Mouse (Mus musculus): ENCODE measurements around the gene Gm49340.
"Not testable (repeated sequence)": the region's sequence is repeated elsewhere in the genome, so short reads cannot be mapped to it uniquely, and the experiment has no call there.

The Gm49340 gene

GRCm38 (mm10) chr11:73329442-73329841, at the start of gene Gm49340, which contains the start of the genes Aspa and Spata22:
TSS of gene Gm49340 (plus strand) at chr11:73329741.
TSS of gene Aspa (minus strand) at chr11:73329596.
TSS of gene Spata22 (plus strand) at chr11:73329741.
- in situ Hi-C loops (cut with MboI; ENCODE audit: low sequenced_read_pairs), result no loop called here

GRCm38 (mm10) chr11:73280710-73281109, 48.8 kb upstream of the Gm49340 start:
- in situ Hi-C loops (cut with MboI; ENCODE audit: low sequenced_read_pairs), result no loop called here

GRCm38 (mm10) chr11:73281528-73282027, 48.0 kb upstream of the Gm49340 start:
- in situ Hi-C loops (cut with MboI; ENCODE audit: low sequenced_read_pairs), result no loop called here

- in situ Hi-C loops (cut with MboI; ENCODE audit: low sequenced_read_pairs), result no loop called here
Observed at GRCm38 (mm10) chr11:73283369-73283768, 46.2 kb upstream of the Gm49340 start.

- in situ Hi-C loops (cut with MboI; ENCODE audit: low sequenced_read_pairs), result no loop called here
Observed at GRCm38 (mm10) chr11:73283926-73284325, 45.6 kb upstream of the Gm49340 start.

- in situ Hi-C loops (cut with MboI; ENCODE audit: low sequenced_read_pairs), result no loop called here
Observed at GRCm38 (mm10) chr11:73284351-73284750, 45.2 kb upstream of the Gm49340 start.

GRCm38 (mm10) chr11:73289621-73290020, 39.9 kb upstream of the Gm49340 start:
- in situ Hi-C loops (cut with MboI; ENCODE audit: low sequenced_read_pairs), result no loop called here

- in situ Hi-C loops (cut with MboI; ENCODE audit: low sequenced_read_pairs), result no loop called here
Observed at GRCm38 (mm10) chr11:73303123-73303522, 26.4 kb upstream of the Gm49340 start.

GRCm38 (mm10) chr11:73315961-73316360, 13.6 kb upstream of the Gm49340 start:
- in situ Hi-C loops (cut with MboI; ENCODE audit: low sequenced_read_pairs), result no loop called here

GRCm38 (mm10) chr11:73318581-73318980, 11.0 kb upstream of the Gm49340 start:
- in situ Hi-C loops (cut with MboI; ENCODE audit: low sequenced_read_pairs), result not testable (repeated sequence)

GRCm38 (mm10) chr11:73321064-73321463, 8.5 kb upstream of the Gm49340 start:
- in situ Hi-C loops (cut with MboI; ENCODE audit: low sequenced_read_pairs), result not testable (repeated sequence)

- in situ Hi-C loops (cut with MboI; ENCODE audit: low sequenced_read_pairs), result no loop called here
Observed at GRCm38 (mm10) chr11:73323906-73324830, 5.4 kb upstream of the Gm49340 start.

GRCm38 (mm10) chr11:73326485-73326886, 3.1 kb upstream of the Gm49340 start:
- in situ Hi-C loops (cut with MboI; ENCODE audit: low sequenced_read_pairs), result no loop called here

GRCm38 (mm10) chr11:73327361-73327760, 2.2 kb upstream of the Gm49340 start:
- in situ Hi-C loops (cut with MboI; ENCODE audit: low sequenced_read_pairs), result no loop called here

- in situ Hi-C loops (cut with MboI; ENCODE audit: low sequenced_read_pairs), result no loop called here
Observed at GRCm38 (mm10) chr11:73333357-73333756, 3.8 kb downstream of the Gm49340 start.

GRCm38 (mm10) chr11:73336919-73337318, 7.4 kb downstream of the Gm49340 start:
- in situ Hi-C loops (cut with MboI; ENCODE audit: low sequenced_read_pairs), result no loop called here

GRCm38 (mm10) chr11:73350483-73350882, 20.9 kb downstream of the Gm49340 start, which contains the start of gene Olfr20:
TSS of gene Olfr20 (plus strand) at chr11:73350783.
- in situ Hi-C loops (cut with MboI; ENCODE audit: low sequenced_read_pairs), result no loop called here

- in situ Hi-C loops (cut with MboI; ENCODE audit: low sequenced_read_pairs), result no loop called here
Observed at GRCm38 (mm10) chr11:73370946-73371345, 41.4 kb downstream of the Gm49340 start, which contains the start of gene Olfr376. TSS of gene Olfr376 (plus strand) at chr11:73371246.

GRCm38 (mm10) chr11:73395374-73395773, 65.8 kb downstream of the Gm49340 start:
- in situ Hi-C loops (cut with MboI; ENCODE audit: low sequenced_read_pairs), result no loop called here

- in situ Hi-C loops (cut with MboI; ENCODE audit: low sequenced_read_pairs), result no loop called here
Observed at GRCm38 (mm10) chr11:73399514-73399913, 70.0 kb downstream of the Gm49340 start, which contains the start of gene Olfr1. TSS of gene Olfr1 (minus strand) at chr11:73399614.
